Mouse (Mus musculus): ENCODE measurements around the gene Slc6a6.

The Slc6a6 gene

DNA sequence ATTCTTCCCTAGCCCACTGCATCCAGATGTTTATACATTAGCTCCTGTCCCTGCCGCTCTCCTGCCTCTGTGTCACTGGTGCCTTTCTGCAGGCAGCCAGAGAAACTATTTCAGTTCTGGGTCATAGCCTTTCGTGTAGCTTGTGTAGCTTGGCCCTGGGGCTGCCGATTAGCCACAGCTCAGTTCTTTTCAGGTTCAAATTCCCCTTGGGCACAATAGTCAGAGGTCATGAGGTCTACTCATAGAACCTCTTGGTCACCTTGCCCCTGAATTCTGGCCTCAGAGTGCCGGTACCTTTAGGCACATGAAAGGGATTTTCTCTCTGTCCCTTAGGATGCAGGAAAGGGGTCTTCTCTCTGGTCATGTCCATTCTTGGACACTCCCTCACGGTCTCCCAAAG lies 62.9 kb downstream of the Slc6a6 start:
- no peak for TF ChIP-seq GATA4 (IDR thresholded peaks at IDR 0.05; ENCODE audit: insufficient replicate concordance, low read length)

DNA sequence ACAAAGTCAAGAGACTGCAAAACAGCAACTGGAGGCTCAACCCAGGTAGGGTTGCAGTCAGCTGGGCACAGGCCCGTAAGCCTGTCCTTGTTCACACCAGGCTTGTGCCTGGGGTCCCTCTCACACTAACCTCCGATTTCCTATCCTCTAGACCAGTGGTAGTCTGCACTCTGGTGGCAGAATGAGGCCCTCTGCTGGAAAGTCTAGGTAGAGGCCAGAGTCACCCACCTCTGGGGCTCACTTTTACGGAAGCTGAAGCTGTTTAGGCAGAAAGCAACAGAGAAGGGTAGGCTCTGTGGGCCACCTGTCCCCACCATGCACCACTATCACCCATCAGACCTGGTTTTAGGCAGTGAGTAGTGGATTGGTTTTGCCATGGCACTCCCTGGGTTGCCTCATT lies 67.1 kb downstream of the Slc6a6 start:
- TF ChIP-seq GATA4 (IDR thresholded peaks at IDR 0.05; ENCODE audit: insufficient replicate concordance, low read length), result no peak

DNA sequence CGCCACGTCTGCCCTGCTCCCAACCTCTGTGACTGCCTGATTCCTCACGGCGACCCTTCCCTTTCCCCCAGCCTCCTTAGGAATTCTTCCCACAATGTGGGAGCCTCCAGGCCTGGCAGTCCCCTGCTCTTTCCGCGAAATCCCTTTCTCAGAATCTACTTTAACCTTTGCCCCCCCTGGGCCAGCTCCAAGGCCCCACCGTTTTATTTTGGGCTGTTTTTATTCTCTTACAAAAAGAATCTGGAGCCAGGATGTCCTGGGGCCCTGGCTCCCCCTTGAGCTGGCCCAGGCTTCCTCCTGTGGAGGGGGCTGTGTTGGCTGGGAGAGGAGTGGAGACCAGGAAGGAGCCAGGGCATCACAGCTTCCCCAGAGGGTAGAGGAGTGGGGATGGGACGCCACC lies 69.0 kb downstream of the Slc6a6 start:
- TF ChIP-seq GATA4 (IDR thresholded peaks at IDR 0.05; ENCODE audit: insufficient replicate concordance, low read length), result no peak

- TF ChIP-seq GATA4 (IDR thresholded peaks at IDR 0.05; ENCODE audit: insufficient replicate concordance, low read length), result no peak
These were observed 70.2 kb downstream of the Slc6a6 start for GRCm38 (mm10) chr6:91754098-91754497.

DNA sequence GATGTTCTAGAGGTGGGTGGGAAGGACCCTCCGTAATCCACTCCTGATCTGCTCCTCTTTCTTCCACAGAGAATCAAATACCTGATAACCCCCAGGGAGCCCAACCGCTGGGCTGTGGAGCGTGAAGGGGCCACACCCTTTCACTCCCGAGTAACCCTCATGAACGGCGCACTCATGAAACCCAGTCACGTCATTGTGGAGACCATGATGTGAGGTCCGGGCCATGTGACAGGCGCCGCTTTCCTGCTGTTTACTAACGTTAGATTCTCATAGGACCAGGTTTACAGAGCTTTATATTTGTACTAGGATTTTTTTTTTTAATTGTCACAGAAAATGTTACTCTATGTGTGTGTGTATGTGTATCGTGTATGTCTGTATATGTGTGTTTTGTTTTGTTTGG lies 71.0 kb downstream of the Slc6a6 start:
- no peak for TF ChIP-seq GATA4 (IDR thresholded peaks at IDR 0.05; ENCODE audit: insufficient replicate concordance, low read length)

DNA sequence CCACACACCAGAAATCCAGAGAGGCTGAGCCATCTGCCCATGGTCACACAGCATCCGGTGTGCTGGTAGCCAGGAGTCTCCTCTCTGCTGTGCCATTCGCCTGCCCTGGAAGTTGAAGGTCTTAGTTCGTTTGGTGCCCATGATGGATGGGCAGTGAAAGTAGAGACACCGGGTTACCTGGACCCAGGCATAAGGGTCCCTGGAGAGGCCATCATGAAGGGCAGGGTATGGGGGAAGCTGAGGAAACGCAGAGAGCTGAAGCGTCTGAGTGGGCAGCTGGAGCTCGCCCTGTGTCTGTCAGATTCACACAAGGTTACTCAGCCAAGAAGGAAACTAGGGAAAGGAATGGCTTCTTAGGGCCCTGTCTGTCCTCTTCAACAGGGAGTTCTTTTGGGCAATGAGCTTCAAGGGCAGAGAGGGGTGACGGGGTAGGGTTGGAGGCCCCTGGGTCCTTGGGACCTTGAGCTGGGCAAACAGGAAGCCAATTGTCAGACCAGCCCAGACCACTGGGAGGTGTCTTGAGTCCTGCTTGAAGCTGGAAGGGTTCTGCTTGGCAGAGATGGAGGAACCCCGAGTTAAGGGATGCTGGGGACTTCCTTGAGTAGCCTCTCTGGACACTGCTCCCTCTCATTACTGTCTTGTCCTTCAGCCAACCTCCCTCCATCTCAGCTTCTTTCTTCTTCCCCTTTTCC lies 78.3 kb downstream of the Slc6a6 start:
- TF ChIP-seq GATA4 (IDR thresholded peaks at IDR 0.05; ENCODE audit: insufficient replicate concordance, low read length), result no peak

GRCm38 (mm10) chr6:91767550-91767949 lies 83.7 kb downstream of the Slc6a6 start:
- no peak for TF ChIP-seq GATA4 (IDR thresholded peaks at IDR 0.05; ENCODE audit: insufficient replicate concordance, low read length)

- TF ChIP-seq GATA4 (IDR thresholded peaks at IDR 0.05; ENCODE audit: insufficient replicate concordance, low read length), result no peak
These were observed 90.1 kb downstream of the Slc6a6 start for GRCm38 (mm10) chr6:91773951-91774350.

- no peak for TF ChIP-seq GATA4 (IDR thresholded peaks at IDR 0.05; ENCODE audit: insufficient replicate concordance, low read length)
These were observed 92.7 kb downstream of the Slc6a6 start for GRCm38 (mm10) chr6:91776543-91776942.

- no peak for TF ChIP-seq GATA4 (IDR thresholded peaks at IDR 0.05; ENCODE audit: insufficient replicate concordance, low read length)
These were observed 95.4 kb downstream of the Slc6a6 start for GRCm38 (mm10) chr6:91779206-91779605.

- no peak for TF ChIP-seq GATA4 (IDR thresholded peaks at IDR 0.05; ENCODE audit: insufficient replicate concordance, low read length)
These were observed 101.2 kb downstream of the Slc6a6 start for GRCm38 (mm10) chr6:91785018-91785417.

- TF ChIP-seq GATA4 (IDR thresholded peaks at IDR 0.05; ENCODE audit: insufficient replicate concordance, low read length), result no peak
These were observed 104.5 kb downstream of the Slc6a6 start for GRCm38 (mm10) chr6:91788311-91788798.

DNA sequence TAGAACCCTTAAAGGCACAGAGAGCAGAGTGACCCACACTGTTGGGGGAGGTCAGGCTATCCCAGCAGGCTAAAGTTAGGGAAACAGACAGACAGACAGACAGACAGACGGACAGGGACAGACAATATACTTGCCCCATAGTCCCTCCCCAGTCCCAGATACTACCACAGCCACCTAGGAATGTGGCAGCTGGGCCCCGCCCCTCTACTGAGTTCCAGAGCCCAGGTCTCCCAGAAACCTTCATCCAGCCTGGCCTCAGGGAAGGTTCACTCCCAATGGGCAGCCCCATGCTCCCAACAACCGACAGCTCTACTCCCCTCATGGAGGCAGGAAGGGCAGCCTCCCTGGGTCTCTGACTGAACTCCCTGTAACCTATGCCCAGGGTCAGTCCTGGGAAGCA lies 111.8 kb downstream of the Slc6a6 start:
- TF ChIP-seq GATA4 (IDR thresholded peaks at IDR 0.05; ENCODE audit: insufficient replicate concordance, low read length), result no peak

DNA sequence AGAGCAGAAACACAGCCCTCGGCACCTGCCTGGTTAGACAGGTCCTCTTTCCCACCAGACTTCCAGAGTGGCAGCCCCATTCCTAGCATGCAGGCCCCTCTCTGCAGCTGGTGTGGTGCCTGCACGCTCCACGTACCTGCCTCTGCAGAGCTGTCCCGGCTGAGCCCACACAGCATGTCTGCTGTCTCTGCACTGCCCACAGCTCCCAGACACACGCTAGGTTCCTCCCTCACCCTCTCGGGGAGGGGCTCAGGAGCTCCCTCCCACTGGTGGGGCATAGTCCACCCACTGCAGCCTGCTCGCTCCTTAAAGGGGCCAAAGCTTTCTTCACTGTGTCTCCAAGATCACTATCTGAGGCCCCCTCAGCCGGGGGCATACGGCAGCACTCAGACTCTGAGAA lies 112.2 kb downstream of the Slc6a6 start:
- TF ChIP-seq GATA4 (IDR thresholded peaks at IDR 0.05; ENCODE audit: insufficient replicate concordance, low read length), result no peak

GRCm38 (mm10) chr6:91796736-91797135 lies 112.9 kb downstream of the Slc6a6 start:
- no peak for TF ChIP-seq GATA4 (IDR thresholded peaks at IDR 0.05; ENCODE audit: insufficient replicate concordance, low read length)

DNA sequence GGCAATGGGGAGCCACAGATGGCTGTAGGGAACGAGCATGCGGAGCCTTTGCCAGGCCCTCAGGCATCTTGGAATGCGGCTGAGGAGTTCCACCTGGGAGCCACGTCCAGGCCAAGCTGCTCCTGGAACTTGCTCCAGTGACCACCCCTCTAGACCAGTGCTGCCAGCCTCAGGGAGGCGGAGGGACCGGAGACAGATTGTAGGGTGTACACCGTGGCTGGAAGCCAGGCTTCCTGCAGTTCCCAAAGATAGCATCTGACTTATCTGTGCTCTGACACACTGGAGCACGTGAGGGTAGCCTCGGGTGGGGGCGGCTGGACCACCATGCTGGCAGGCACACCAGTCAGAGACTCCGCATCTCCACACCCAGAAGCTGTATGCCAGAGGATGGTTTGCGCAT lies 114.6 kb downstream of the Slc6a6 start:
- no peak for TF ChIP-seq GATA4 (IDR thresholded peaks at IDR 0.05; ENCODE audit: insufficient replicate concordance, low read length)

- no peak for TF ChIP-seq GATA4 (IDR thresholded peaks at IDR 0.05; ENCODE audit: insufficient replicate concordance, low read length)
These were observed 120.3 kb downstream of the Slc6a6 start for GRCm38 (mm10) chr6:91804177-91804576.

All from liver, adult (tissue).